Mouse (Mus musculus) effector memory CD4-positive, alpha-beta T cell, adult 5 months (primary cell): ENCODE measurements around the gene Mul1. TPM values are rescaled to one million over a fixed set of nuclear protein-coding genes. Genes with fewer than 3 reads are reported as not detected.

ENCODE experiments used
- polyA plus RNA-seq: library from polyadenylated mRNA; unstranded; fragments of 100-300 nt; shearing (Covaris generic); gene quantifications from one replicate; pipeline ENCODE4 v1.2.1, GENCODE M21; 2017

The Mul1 gene
- 16.8 TPM for polyA plus RNA-seq

GRCm38 (mm10) chr4:138434347-138435316 lies at the start of gene Mul1:
TSS of gene Mul1 (plus strand) at chr4:138434671.

GRCm38 (mm10) chr4:138395971-138396645 lies 38.4 kb upstream of the Mul1 start, which contains the start of gene Fam43b:
TSS of gene Fam43b (minus strand) at chr4:138396528.

GRCm38 (mm10) chr4:138453753-138454570 lies 19.5 kb downstream of the Mul1 start, which contains the start of gene Camk2n1:
TSS of gene Camk2n1 (plus strand) at chr4:138454314.

Other genes with a start within 250 kb of the Mul1 start
- 177 TPM for gene Hp1bp3, start 218.4 kb upstream of the Mul1 start, polyA plus RNA-seq
- gene Sh2d5, start 184.3 kb upstream of the Mul1 start, polyA plus RNA-seq: 0.17 TPM
- gene Kif17, start 184.2 kb upstream of the Mul1 start, polyA plus RNA-seq: not detected
- 137 TPM for gene Ddost, start 129.9 kb upstream of the Mul1 start, polyA plus RNA-seq
- 150 TPM for gene Pink1, start 108.4 kb upstream of the Mul1 start, polyA plus RNA-seq
- not detected for gene Cda, start 66.7 kb upstream of the Mul1 start, polyA plus RNA-seq
- not detected for gene Fam43b, start 38.1 kb upstream of the Mul1 start, polyA plus RNA-seq
- 2.2 TPM for gene Camk2n1, start 19.6 kb downstream of the Mul1 start, polyA plus RNA-seq
- gene Vwa5b1, start 201.2 kb downstream of the Mul1 start, polyA plus RNA-seq: not detected